Mouse (Mus musculus) liver, embryonic 14.5 days (tissue): ENCODE measurements at regions not wholly inside any gene's neighbourhood (a gene's known extent, or its start where the extent isn't known, plus 50 kb on each side); places are given as distances from the start of the nearest gene placed in this dataset.

Experiments
- CTCF ChIP-seq: IDR thresholded peaks from 2 replicates; pipeline ENCODE4 v1.5.1; 2016; ENCODE audit warnings: antibody characterized with exemption, low read depth, control low read depth
- EP300 ChIP-seq: IDR thresholded peaks from 2 replicates; pipeline ENCODE4 v1.6.1; 2016; ENCODE audit warnings: antibody characterized with exemption, low read depth

DNA sequence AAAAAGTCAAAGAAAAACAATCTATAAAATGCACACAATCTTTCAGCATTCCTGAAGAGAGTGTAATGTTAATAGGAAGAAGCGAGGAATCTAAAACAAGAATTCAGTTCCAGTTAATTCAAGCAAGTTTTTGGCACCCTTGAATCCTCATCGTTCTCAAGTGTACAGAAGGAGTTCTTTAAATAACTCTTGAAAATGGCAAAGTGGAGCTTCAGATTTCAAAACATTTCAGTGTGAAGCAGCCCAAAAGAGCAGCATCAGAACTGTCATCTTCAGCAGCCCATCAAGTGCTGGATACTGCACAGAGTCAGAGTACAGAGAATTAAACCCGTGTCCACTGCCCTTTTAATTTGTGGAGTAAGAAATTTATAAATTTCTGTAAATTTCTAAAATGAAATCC lies 311.8 kb upstream of the Dmac1 start:
- TF ChIP-seq EP300 (no peak), CTCF (no peak)
